Mouse (Mus musculus): ENCODE results near the gene Gm20388.

- TF ChIP-seq EP300 (IDR thresholded peaks at IDR 0.05; ENCODE audit: low read depth) = no peak
- TF ChIP-seq CTCF (IDR thresholded peaks at IDR 0.05; ENCODE audit: low read depth) = no peak
Measured at GRCm38 (mm10) chr8:122325196-122325595, 2414.6 kb downstream of the Gm20388 start.

Data from liver, embryonic 14.5 days (tissue).